Mouse (Mus musculus) ES-E14 (cell line): ENCODE data around the gene Spata32. TPM values are rescaled to one million over a fixed set of nuclear protein-coding genes. Genes with fewer than 3 reads are reported as not detected.
"Not testable (repeated sequence)": the region's sequence is repeated elsewhere in the genome, so short reads cannot be mapped to it uniquely, and the experiment has no call there.

Source experiments
- DNase-seq: peaks from one replicate; pipeline ENCODE4 v3.0.0-alpha.2; 2013; ENCODE audit warnings: low read depth, low spot score
- H3K27ac ChIP-seq: 2 replicates; pipeline ENCODE4 v1.5.1; 2012; ENCODE audit warnings: low read depth, mild to moderate bottlenecking, low read length, moderate library complexity, mixed read lengths; ENCODE audit not compliant: poor library complexity, insufficient read depth, severe bottlenecking
- H3K36me3 ChIP-seq: 2 replicates; pipeline ENCODE4 v1.6.1; 2012; ENCODE audit warnings: mild to moderate bottlenecking, low read length, moderate library complexity, mixed read lengths; ENCODE audit not compliant: control insufficient read depth, poor library complexity, insufficient read depth, severe bottlenecking
- H3K4me1 ChIP-seq, 2 experiments: fragments of 150-350 bp in 1 of 2; sonication (generic) in 1 of 2; 2 replicates each; pipeline ENCODE4 v1.6.1; 2012; ENCODE audit warnings: low read length in 2 of 2, mild to moderate bottlenecking in 1 of 2, mixed read lengths in 1 of 2; ENCODE audit not compliant: control insufficient read depth in 2 of 2, insufficient read depth in 2 of 2, poor library complexity in 1 of 2
- H3K4me3 ChIP-seq, 2 experiments: fragments of 150-350 bp in 1 of 2; sonication (generic) in 1 of 2; 2 replicates each; pipeline ENCODE4 v1.5.1; 2012; ENCODE audit warnings: low read length in 2 of 2, low read depth in 1 of 2, mild to moderate bottlenecking in 1 of 2, mixed read lengths in 1 of 2; ENCODE audit not compliant: insufficient read depth in 1 of 2, poor library complexity in 1 of 2, severe bottlenecking in 1 of 2
- H3K9ac ChIP-seq: 2 replicates; pipeline ENCODE4 v1.6.1; 2012; ENCODE audit warnings: low read depth, mild to moderate bottlenecking, low read length, mixed read lengths; ENCODE audit not compliant: poor library complexity, insufficient read depth, severe bottlenecking
- H3K9me3 ChIP-seq: fragments of 150-350 bp; sonication (generic); 2 replicates; pipeline ENCODE4 v1.6.1; 2012; ENCODE audit warnings: low read depth, mild to moderate bottlenecking, low read length; ENCODE audit not compliant: control insufficient read depth, insufficient read depth
- CHD2 ChIP-seq: IDR thresholded peaks from 2 replicates; pipeline ENCODE4 v1.6.1; 2014; ENCODE audit warnings: mild to moderate bottlenecking, low read depth, low read length, inconsistent platforms
- HCFC1 ChIP-seq: IDR thresholded peaks from 2 replicates; pipeline ENCODE4 v1.6.1; 2012; ENCODE audit warnings: low read length, inconsistent platforms, borderline replicate concordance; ENCODE audit not compliant: insufficient read depth
- MAFK ChIP-seq: IDR thresholded peaks from 2 replicates; pipeline ENCODE4 v1.6.1; 2014; ENCODE audit warnings: mild to moderate bottlenecking, low read depth, low read length, inconsistent platforms; ENCODE audit not compliant: insufficient read depth
- ZC3H11A ChIP-seq: IDR thresholded peaks from 2 replicates; pipeline ENCODE4 v1.6.1; 2012; ENCODE audit warnings: low read depth, mild to moderate bottlenecking, inconsistent platforms, low read length, borderline replicate concordance
- ZNF384 ChIP-seq: IDR thresholded peaks from 2 replicates; pipeline ENCODE4 v1.6.1; 2012; ENCODE audit warnings: low read depth, low read length, inconsistent platforms
- in situ Hi-C, 2 experiments: fragments of 600-800 bp; cut with MboI; formaldehyde crosslinking; loops; one replicate each; pipeline ENCODE4 v1.15.1; 2025; ENCODE audit warnings: low sequenced_read_pairs in 2 of 2, inconsistent platforms in 1 of 2; ENCODE audit not compliant: unreplicated experiment in 2 of 2
- total RNA-seq: library from RNA; depleted of rRNA; stranded (reverse); fragments of 300-350 nt; gene quantifications from 2 replicates; pipeline ENCODE4 v1.2.3, GENCODE M21; 2012

The Spata32 gene
- total RNA-seq, 1 experiment = not detected

DNA sequence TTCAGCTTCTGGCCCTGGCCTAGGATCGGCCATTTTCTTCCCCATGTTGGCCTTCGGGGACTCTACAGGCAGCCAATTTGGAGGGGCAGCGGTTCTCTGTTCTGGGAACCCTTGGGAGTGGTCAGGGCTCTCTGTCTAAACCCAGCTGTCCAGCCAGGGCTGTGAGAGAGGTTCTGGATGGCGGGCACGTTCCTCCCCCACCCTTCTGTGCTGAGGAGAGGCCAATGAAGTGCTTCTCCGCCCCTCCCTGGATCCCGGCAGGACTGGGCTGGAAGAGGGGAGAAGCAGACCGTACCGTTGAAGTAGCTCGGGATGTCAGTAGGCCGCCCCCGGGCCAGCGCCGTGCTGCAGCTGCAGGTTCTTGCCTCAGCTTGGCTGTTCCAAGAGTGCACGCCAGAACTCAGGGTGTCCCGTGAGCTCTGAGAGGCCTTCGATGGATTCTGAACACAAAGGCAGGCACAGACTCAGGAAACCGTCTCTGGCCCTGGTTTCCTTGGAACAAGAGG is 5.8 kb upstream of the Spata32 start:
- H3K4me1 ChIP-seq = peaks cover 2 to 16% of the 10 kb centered on the region in 2 experiments; a peak in 2 of 4 replicates
- no peak for DNase-seq
- H3K4me3 ChIP-seq = peak overlapping the region; percentile 13 to 47; a peak in 3 of 4 replicates
- in situ Hi-C loops = no loop called here
- H3K27ac ChIP-seq = no peak overlapping the region
- TF ChIP-seq ZC3H11A (no peak), HCFC1 (no peak), ZNF384 (no peak)
- H3K9ac ChIP-seq = peak overlapping the region; percentile 1; the same call in 1 of the 2 replicates
- no peaks in the 10 kb centered on the region for H3K36me3 ChIP-seq
- H3K9me3 ChIP-seq = no peaks in the 10 kb centered on the region

DNA sequence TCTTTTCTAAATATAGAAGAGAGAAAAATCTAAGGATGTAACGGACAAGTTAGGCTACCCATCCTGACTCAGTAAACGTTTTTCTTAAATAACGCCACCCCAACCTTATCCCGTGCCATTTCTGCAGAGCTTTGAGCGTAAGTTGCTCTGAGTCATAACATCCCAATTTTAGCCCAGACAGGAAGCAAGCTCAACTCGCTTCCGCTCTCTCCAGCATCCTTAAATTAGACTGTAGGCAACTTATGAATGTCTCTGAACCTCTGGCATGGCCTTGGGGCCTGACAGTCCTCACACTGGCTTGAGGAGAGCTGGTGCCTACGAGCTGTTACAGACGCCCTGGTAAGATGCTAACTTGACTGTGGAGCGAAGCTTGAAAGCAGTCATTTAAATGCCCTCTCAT is 5.2 kb upstream of the Spata32 start:
- H3K4me3 ChIP-seq = no peak overlapping the region
- H3K27ac ChIP-seq = no peak overlapping the region
- H3K9ac ChIP-seq = no peak overlapping the region
- H3K36me3 ChIP-seq = no peaks in the 10 kb centered on the region
- no peak for DNase-seq
- H3K9me3 ChIP-seq = no peaks in the 10 kb centered on the region
- in situ Hi-C loops = no loop called here
- TF ChIP-seq ZC3H11A (no peak), CHD2 (no peak), MAFK (no peak), ZNF384 (no peak), HCFC1 (no peak)
- peaks cover 2 to 18% of the 10 kb centered on the region in 2 experiments; a peak in 2 of 4 replicates for H3K4me1 ChIP-seq

- H3K27ac ChIP-seq, H3K9me3 ChIP-seq, H3K9ac ChIP-seq, H3K4me3 ChIP-seq, DNase-seq, in situ Hi-C loops, H3K36me3 ChIP-seq: not testable (repeated sequence)
- H3K4me1 ChIP-seq = peaks cover 2 to 20% of the 10 kb centered on the region in 2 experiments; a peak in 2 of 4 replicates
These were observed 4.5 kb upstream of the Spata32 start for GRCm38 (mm10) chr11:103222718-103223117.

GRCm38 (mm10) chr11:103221437-103221836 is 3.2 kb upstream of the Spata32 start:
- in situ Hi-C loops = no loop called here

DNA sequence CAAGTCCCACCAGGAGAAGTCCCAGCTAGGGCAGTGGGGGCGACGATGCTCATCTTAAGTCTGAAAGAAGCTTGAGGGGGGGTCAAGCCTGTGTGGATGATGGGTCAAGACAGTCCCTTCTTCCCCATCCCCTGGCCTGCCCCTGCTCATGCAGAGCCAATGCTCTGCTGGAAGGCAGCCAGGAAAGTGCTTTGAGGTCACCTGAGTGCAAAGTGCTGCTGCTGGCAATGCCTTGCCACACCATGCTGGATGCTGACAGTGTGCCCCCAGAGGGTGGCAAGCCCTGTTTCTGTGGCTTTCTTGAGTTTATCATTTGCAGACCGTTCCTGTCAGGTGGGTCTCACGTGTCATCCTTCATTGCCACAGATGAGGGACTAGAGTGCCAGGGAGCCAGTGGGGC is 1.8 kb upstream of the Spata32 start:
- in situ Hi-C loops = no loop called here
- H3K36me3 ChIP-seq = no peaks in the 10 kb centered on the region
- DNase-seq = no peak

More at GRCm38 (mm10) chr11:103221437-103221836, 3.2 kb upstream of the Spata32 start:
- Histone ChIP-seq H3K4me3 (no peak overlapping the region), H3K9ac (no peak overlapping the region), H3K36me3 (no peaks in the 10 kb centered on the region), H3K27ac (no peak overlapping the region), H3K4me1 (peaks cover 2 to 20% of the 10 kb centered on the region in 2 experiments; a peak in 2 of 4 replicates), H3K9me3 (no peaks in the 10 kb centered on the region)
- TF ChIP-seq MAFK = no peak
- no peak for TF ChIP-seq HCFC1
- TF ChIP-seq CHD2 = no peak
- TF ChIP-seq ZNF384 = no peak
- TF ChIP-seq ZC3H11A = no peak
- DNase-seq = no peak

More for the DNA sequence above, 1.8 kb upstream of the Spata32 start:
- no peak overlapping the region for H3K27ac ChIP-seq
- H3K4me1 ChIP-seq = peaks cover 2 to 13% of the 10 kb centered on the region in 2 experiments; a peak in 2 of 4 replicates
- no peaks in the 10 kb centered on the region for H3K9me3 ChIP-seq
- no peak for TF ChIP-seq HCFC1
- no peak for TF ChIP-seq ZNF384
- TF ChIP-seq ZC3H11A = no peak
- TF ChIP-seq MAFK = no peak
- TF ChIP-seq CHD2 = no peak
- H3K9ac ChIP-seq = no peak overlapping the region
- no peak overlapping the region for H3K4me3 ChIP-seq
